Mouse (Mus musculus): ENCODE measurements at regions not wholly inside any gene's neighbourhood (a gene's known extent, or its start where the extent isn't known, plus 50 kb on each side); places are given as distances from the start of the nearest gene placed in this dataset.

DNA sequence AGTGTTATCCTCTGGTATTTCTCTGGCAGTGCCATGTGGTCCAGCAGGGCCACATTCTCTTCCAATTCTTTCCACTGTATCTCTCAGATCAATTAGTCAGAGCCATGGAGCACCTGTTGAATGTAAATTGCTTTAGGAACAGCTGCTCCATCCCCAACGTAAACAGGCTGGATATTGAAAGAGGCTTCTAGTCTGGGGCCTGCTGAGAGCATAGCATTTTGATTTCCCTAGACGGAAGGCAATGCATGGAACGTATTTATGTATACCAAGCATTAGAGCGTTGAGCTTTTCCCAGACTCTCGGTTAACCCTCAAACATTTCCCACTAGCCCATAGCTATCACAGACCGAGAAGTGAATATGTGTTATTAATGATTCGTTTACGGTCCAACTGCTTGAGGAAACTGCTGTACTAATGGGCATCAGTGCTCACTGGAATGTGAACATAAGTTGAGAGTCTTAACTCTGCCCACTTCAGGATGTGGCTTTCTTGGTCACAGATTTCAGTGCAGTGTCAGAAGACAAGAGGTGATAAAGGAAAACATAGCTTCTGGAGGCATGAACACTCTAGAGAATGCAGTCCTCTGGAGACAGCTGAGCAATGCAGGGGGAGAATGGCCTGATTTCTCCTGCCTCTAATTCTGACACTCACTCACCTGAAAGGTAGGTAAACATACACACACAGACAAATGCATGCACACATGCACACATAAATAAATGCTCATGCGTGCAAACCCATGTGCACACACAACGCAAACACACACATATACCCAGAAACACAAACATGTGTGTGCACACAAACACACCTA, 86.8 kb downstream of the Rchy1 start:
- no peak for TF ChIP-seq POLR2A (IDR thresholded peaks at IDR 0.05; ENCODE audit: extremely low read depth, insufficient read depth, low read length)
- TF ChIP-seq CTCF (IDR thresholded peaks at IDR 0.05; ENCODE audit: extremely low read depth, insufficient read depth, low read length), result no peak

Measured in cortical plate, adult 2 months (tissue).